Mouse (Mus musculus) E14TG2a.4 (cell line): Measurements from ENCODE around the gene Umodl1.

ENCODE experiments used
- CTCF ChIP-seq: conservative IDR thresholded peaks from 2 replicates; pipeline ENCODE4 v1.5.1; 2014; ENCODE audit warnings: low read length
- POU5F1 ChIP-seq: IDR thresholded peaks from 2 replicates; pipeline ENCODE4 v1.6.1; 2014; ENCODE audit warnings: low read length, borderline replicate concordance

DNA sequence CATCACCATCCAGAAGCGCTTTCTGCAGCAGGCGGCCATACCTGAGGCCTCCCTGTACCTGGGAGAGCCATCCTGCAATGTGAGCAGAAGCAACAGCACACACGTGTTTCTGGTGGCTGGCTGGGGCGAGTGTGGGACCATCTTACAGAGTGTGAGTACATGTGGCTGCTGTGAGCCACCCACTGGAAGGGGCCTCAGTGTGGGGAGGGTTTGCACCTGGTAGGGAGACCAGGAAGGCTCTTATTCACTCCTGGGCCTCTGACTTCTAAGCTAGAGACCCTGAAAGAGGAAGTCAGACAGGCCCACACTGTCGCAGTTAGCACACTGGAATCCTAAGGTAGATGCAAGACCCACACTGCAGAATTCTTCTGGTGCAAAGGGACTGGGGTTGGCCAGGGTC, 41.9 kb downstream of the Umodl1 start:
- TF ChIP-seq CTCF (no peak), POU5F1 (no peak)
